Mouse (Mus musculus) neutrophil, adult 5-6 weeks (primary cell): ENCODE data around the gene Morc3. TPM values are rescaled to one million over a fixed set of nuclear protein-coding genes. Genes with fewer than 3 reads are reported as not detected.

ENCODE experiments used
- ATAC-seq: fragments of 151-379, 151-347 bp; 2 replicates; pipeline ENCODE4 v1.8.0; 2017; ENCODE audit warnings: mild to moderate bottlenecking, moderate TSS enrichment; ENCODE audit not compliant: insufficient number of reproducible peaks, poor library complexity, low FRiP score, severe bottlenecking; ENCODE audit errors: extremely low read depth
- total RNA-seq: library from RNA; stranded (forward); fragments of 200-1000 nt; gene quantifications from 2 replicates; pipeline ENCODE4 v1.2.3, GENCODE M21; 2017

The Morc3 gene
- total RNA-seq, 1 experiment from 2014 or later: 376 TPM

- no peak for ATAC-seq
Measured at GRCm38 (mm10) chr16:93859967-93860366, 28.0 kb downstream of the Morc3 start.

- ATAC-seq: no peak
Measured at GRCm38 (mm10) chr16:93860686-93861085, 28.8 kb downstream of the Morc3 start.

- no peak for ATAC-seq
Measured at GRCm38 (mm10) chr16:93874841-93875240, 42.9 kb downstream of the Morc3 start.

- ATAC-seq: no peak
Measured at GRCm38 (mm10) chr16:93877612-93878380, 45.9 kb downstream of the Morc3 start.

DNA sequence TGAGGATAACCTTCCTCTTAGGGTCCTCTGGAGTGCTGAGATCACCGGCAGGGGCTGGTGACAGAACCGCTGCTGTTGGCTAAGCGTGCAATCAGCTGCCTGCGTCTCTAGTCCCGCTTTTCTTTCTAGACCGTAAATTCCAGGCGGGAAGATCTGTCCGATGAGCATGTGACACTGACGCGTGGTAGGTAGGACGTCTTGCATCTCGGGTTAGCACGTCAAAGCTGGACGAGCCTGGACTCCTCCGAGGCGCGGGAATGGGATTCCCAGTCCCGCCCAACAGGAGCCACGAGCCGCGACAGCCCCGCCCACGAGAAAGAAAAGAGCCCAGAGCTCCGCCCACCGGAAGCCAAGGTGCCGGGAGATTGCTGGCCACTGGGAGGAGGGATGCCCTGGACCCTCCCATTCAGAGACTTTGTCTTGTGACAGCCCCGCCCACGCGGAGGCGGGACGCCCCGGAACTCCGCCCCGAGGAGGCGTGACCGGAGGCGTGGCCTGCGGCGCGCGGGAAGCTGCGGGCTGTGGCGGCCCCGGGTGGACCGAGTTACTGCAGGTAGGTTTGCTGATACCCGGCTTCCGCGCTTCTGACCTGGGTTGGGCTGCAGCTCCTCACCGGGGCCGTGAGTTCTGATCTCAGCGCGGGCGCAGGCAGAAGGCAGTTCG is 51.6 kb downstream of the Morc3 start, which contains the start of gene Chaf1b:
Gene Chaf1b, plus strand, starts transcription at position 479 of the 663 bp plus-strand sequence.
- ATAC-seq: peak; percentile 82

DNA sequence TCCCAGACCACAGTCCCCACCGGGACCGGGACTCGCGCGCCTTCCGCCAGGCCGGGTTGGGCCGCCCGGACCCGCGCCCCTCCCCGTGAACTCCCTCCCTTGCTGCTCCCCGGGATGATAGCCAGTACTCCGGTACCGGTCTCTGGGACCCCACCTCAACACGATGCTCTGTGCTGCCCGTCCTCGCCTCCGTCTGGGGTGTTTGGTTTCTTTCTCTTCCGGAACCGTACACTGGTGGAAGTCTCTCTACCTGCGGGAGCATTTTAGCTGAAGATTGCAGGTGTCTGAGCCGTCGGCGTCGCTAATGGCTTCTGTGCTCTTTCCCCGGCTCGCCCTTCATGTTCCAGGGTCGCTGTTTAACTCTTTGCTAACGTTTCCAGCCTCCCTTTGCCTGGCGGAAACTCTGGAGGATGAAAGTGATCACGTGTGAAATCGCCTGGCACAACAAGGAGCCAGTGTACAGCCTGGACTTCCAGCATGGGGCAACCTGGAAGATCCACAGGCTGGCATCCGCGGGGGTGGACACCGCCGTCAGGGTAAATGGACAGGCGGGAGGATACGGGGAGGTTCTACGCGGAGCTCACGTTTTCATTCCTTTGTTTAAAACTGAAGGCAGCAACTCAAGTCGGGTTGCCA is 52.3 kb downstream of the Morc3 start:
- ATAC-seq: peak; percentile 23; the same call in 1 of the 2 replicates

DNA sequence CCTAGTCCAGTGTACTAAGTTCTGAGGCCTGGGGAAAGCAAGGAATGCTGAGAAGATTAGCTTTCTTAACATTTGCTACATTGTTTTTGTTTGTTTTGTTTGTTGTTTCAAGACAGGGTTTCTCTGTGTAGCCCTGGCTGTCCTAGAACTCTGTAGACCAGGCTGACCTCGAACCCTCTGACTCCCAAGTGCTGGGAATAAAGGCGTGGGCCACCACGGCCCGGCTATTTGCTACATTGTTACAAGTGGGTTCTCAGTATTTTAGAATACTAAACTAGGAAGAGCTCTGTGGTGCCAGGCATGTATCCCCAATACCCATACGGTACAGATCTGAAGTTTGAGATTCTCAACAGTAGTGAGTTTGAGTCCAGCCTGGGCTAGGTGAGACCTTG is 52.8 kb downstream of the Morc3 start:
- ATAC-seq: no peak

- no peak for ATAC-seq
Measured at GRCm38 (mm10) chr16:93888481-93888880, 56.6 kb downstream of the Morc3 start.

DNA sequence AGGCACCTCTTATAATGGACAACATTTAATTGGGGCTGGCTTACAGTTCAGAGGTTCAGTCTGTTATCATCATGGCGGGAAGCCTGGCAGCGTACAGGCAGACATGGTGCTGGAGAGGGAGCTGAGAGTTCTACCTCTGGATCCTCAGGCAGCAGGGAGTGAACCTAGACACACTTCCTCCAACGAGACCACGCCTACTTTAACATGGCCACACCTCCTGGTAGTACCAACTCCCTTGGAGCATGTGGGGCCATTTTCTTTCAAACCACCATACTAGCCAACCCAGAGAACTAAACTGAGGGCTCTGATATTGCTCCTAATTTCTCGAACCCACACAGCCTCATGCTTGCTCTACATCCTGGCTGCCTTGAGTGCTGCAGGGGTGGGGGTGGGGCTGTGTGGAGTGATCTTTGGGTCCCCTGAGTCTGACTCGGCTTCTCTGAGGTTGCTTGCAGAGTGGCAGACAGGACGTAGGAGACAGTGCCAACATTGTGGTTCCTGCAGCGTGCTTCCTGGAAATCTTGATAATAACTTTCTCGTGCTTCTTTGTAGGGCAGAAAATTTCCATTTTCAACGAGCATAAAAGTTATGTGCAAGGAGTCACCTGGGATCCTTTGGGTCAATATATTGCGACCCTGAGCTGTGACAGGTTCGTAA is 59.2 kb downstream of the Morc3 start:
- ATAC-seq: no peak

- no peak for ATAC-seq
Measured at GRCm38 (mm10) chr16:93893285-93893684, 61.4 kb downstream of the Morc3 start.

DNA sequence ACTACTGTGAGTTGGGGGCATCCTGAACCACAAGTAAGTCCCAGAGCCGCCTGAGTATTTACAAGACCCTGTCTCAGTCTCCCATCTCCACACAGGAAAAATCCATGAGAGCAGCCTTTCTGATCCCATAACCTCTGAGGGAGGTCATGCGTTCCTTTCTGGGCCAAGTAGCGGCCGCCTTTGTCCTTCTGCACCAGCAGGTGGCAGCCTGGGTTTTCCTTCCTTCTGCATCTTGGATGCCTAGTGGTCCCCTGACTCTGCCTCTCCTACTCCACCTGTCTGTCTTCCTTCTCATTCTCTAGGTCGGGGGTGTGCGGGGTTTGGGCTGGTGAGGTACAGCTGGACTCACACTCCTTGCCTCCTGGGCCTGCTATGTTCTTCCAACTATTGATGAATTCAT is 71.1 kb downstream of the Morc3 start:
- no peak for ATAC-seq

- ATAC-seq: peak; percentile 81
Measured at GRCm38 (mm10) chr16:93906156-93907014, 74.5 kb downstream of the Morc3 start.

GRCm38 (mm10) chr16:93907761-93908160 is 75.8 kb downstream of the Morc3 start:
- ATAC-seq: no peak

DNA sequence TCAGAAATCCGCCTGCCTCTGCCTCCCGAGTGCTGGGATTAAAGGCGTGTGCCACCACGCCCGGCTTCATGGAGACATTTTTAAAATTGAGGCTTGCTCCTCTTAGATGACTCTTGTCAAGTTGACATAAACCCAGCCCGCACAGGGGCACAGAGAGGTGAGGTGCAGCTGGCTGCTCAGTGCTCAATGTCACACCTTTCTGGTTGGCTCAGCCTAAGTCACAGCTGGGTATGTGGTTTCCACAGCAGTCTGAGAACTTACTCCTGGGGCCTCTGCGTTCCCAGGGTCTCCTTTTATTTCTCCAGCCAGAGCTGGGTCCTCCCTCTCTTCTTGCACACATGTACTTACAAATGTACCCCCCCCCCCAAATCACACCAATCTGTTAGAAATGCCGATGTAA is 76.3 kb downstream of the Morc3 start:
- ATAC-seq: no peak

DNA sequence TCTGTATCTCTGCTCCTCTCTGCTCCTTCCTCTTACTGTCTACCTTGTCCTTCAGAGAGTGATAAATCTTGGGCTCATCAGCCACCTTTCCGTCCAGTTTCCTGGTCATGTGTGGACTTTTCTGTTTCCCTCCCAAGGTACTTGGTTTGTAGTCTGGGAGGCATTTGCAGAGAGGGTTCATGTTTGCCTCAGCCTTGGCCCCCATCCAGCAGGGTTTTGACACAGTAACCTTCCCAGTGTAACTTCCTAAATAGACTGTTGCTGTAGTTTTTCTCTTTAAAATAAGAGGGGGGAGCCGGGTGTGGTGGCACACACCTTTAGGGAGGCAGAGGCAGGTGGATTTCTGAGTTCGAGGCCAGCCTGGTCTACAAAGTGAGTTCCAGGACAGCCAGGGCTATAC is 78.0 kb downstream of the Morc3 start:
- ATAC-seq: no peak

GRCm38 (mm10) chr16:93910735-93911665 is 79.1 kb downstream of the Morc3 start:
- no peak for ATAC-seq

GRCm38 (mm10) chr16:93912158-93912557 is 80.2 kb downstream of the Morc3 start:
- no peak for ATAC-seq

DNA sequence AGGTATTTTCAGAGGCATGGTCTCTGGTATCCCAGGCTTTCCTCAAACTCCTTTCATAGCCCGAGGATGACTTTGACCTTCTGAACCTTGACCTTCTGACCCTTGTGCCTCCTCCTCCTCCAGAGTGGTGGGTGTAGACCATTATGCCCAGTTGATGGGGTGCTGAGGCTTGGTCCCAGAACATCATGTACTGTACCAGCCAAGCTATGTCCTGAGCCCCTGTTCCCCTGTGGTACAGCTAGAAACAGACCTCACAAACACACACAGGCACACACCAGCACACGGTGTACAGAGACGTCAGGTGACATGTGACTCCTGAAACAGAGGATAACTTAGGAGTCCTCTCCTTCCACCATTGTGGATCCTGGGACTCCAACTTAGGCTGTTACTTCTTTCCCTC is 80.9 kb downstream of the Morc3 start:
- ATAC-seq: no peak
